Mouse (Mus musculus) large intestine, adult 2 months (tissue): ENCODE results near the gene 4930415O20Rik. TPM values are rescaled to one million over a fixed set of nuclear protein-coding genes. Genes with fewer than 3 reads are reported as not detected.

Experiments
- DNase-seq: peaks from one replicate; pipeline ENCODE4 v3.0.0-alpha.2; 2012; ENCODE audit warnings: low read depth, low spot score
- WGBS: fragments of 180-500 bp; shearing (Covaris S2); methylation state at CpG from one replicate; pipeline ENCODE4 v1.1.7; 2018; 5-methylcytosine and 5-hydroxymethylcytosine counted together
- polyA plus RNA-seq: library from polyadenylated mRNA; depleted of rRNA; stranded (reverse); fragments of >200 nt; gene quantifications from 2 replicates; pipeline ENCODE4 v1.2.3, GENCODE M21; 2012; rRNA removed

4930415O20Rik gene
- polyA plus RNA-seq, 1 experiment, result 4.5 TPM

DNA sequence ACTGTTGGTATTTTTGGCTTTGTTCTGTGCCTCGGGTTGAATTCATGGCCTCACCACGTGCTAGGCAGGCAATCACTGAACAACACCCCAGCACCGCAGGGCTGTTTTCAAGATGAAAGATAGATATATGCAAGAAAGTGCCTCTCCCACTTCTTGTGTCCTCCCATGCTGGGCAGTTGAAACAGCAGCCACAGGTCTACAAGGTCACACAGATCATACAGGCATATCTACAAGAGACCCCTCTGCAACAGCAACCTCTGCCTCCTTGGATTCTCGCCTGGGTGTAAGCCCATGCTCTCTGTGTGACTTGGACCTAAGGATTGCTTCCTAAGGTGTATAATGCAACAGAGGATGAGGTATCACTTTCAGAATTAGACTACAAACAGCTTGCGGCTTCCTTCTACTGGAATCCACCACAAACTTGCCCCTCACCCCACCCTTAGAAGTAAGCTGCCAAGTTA lies 52.6 kb downstream of the 4930415O20Rik start:
- DNase-seq, result no peak

GRCm38 (mm10) chr15:98626078-98626477 lies 55.3 kb downstream of the 4930415O20Rik start:
- 7% methylated on average over 8 of the region's 8 CpGs for WGBS
- DNase-seq, result no peak

More for the DNA sequence above, 52.6 kb downstream of the 4930415O20Rik start:
- WGBS, result 41% methylated on average over 5 of the region's 5 CpGs

GRCm38 (mm10) chr15:98626487-98627212 lies 55.8 kb downstream of the 4930415O20Rik start:
- no peak for DNase-seq
- WGBS, result 66% methylated on average over 7 of the region's 7 CpGs

DNA sequence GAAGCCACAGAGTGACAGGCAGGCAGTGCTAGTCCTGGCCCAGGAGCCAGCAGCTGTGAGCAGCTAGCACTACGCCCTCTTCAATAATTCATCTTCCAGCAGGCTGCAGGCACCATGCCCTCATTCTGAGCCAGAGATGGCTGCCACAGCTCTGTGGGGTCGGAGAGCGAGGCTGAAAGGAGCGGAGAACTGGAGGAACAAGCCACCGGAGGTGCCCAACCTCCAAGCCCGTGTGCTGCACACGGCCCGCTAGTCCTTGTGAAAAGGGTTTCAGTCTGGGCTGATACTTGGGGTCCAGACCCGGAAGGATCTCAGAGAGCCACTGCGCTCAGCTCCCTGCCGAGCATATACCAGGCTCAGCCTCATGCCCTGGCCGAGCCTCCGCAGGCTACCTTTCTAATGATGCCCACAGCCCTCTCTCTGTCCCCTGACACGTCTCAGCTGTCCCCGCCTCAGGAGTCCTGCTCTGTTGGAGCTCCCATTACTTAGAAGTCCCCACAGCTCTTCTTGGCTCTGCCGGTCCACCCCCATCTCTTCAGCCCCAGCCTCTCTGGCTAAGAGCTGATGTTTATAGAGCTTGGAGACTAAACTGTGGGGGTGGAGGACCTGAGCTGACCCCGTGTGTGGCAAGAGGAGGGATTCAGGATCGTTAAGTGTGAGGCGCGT lies 57.9 kb downstream of the 4930415O20Rik start:
- WGBS, result 48% methylated on average over 20 of the region's 20 CpGs
- no peak for DNase-seq

- DNase-seq, result no peak
These were observed 58.7 kb downstream of the 4930415O20Rik start for GRCm38 (mm10) chr15:98629464-98629863.

DNA sequence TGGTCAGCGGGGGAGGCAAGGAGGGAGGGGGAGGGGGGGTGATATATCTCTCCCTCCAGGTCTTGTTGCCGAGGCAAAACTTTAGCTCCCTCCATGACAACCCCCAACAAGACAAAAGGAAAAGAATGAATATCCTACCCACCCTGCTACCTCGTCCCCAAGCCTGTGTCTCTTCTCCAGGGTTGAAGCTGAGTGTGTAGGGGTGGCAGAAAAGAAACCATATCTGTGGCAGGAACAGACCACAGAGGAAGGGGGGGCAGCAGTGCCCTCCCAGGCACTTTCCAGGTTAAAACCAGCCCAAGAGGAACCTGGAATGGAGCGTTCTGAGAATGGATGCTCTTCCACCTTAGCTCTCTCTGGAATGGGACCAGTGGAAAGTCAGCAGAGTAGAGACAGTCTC lies 59.7 kb downstream of the 4930415O20Rik start, which contains the start of gene Cacnb3:
Cacnb3 (plus strand) TSS at position 301 of the 400 bp plus-strand sequence.
- WGBS, result 63% methylated on average over 4 of the region's 4 CpGs
- DNase-seq, result no peak

More at GRCm38 (mm10) chr15:98629464-98629863, 58.7 kb downstream of the 4930415O20Rik start:
- 71% methylated on average over 6 of the region's 6 CpGs for WGBS

GRCm38 (mm10) chr15:98631493-98631892 lies 60.7 kb downstream of the 4930415O20Rik start:
- no peak for DNase-seq

DNA sequence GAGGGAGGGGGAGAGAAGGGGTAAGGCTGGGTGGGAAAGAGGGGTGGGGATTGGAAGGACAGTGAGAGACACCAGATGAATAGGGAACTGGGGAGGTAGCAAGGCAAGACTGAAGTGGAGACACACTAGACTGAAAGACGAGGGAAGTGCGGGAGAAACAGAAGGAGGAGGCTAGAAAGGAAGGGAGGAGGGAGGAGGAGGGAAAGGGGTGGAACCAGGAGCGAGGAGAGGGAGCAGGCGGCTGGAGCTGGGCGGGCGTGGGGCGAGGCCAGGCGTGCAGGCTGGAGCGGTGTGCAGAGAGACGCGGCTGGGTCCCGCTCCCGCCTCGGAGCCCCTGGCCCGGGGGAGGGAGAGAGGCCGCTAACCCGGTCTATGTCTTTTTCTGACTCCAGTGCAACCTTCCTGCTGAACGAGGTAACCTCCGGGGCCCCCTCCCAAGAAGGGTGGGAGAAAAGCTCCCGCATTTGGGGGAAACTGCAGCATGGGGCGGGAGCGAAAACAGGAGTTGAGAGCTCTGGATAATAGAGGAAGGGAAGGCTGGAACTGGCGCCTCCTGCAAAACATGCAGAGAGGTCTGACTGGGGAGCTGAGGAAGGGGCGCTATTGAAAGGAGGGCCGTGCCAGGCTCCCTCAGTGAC lies 61.4 kb downstream of the 4930415O20Rik start:
- DNase-seq, result no peak
- under 1% methylated on average over 25 of the region's 25 CpGs for WGBS

More at GRCm38 (mm10) chr15:98631493-98631892, 60.7 kb downstream of the 4930415O20Rik start:
- under 1% methylated on average over 18 of the region's 18 CpGs for WGBS

DNA sequence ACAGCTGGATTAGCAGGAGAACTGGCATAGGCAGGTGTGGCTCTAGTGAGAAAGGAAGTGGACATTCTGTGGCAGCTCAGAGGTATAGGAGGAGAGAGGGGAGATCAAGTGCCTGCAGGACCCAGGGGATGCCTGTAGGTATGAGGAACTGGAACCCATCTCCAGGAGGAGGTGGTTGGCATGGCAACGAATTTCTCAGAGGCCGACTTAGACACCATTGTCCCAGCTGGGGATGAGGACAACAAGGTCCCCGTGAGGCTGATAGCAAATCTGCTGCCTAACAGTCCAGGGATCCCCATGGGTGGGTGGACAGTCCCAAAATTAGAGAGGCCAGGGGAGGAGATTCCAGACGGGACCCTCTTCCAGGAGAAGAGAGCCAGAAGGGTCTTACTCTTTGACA lies 62.1 kb downstream of the 4930415O20Rik start:
- DNase-seq, result no peak
- 11% methylated on average over 4 of the region's 4 CpGs for WGBS

DNA sequence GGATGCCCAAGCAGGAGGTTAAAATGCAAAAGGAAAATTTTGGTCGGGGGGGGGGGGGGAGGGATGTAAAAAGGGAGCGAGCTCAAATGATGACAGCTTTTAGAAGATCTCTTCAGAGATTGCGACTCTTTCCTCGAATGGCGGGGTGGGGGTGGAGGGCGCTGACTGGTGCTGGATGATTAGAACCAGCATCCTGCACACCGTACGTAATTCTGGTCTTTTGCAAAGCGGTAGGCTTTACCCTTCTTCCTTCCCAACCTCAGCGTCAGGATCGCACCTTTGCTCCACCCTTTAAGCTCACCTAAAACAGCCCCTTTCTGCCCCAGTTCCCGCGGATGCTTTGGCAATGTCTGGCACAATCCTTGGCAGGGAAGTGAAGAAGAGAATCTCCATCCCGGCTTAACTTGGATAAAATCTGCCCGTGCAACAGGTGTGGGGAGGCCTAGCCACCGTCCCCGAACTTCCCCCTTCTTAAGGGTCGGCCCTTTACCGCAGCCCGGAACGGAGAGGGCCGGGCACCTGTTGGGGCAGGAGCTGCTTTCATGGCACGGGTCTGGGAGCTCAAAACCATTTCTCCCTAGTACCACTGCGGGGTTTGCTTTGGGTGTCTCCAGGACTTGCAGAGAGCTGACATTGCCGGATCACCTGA lies 63.1 kb downstream of the 4930415O20Rik start:
- WGBS, result 3% methylated on average over 25 of the region's 25 CpGs
- no peak for DNase-seq

DNA sequence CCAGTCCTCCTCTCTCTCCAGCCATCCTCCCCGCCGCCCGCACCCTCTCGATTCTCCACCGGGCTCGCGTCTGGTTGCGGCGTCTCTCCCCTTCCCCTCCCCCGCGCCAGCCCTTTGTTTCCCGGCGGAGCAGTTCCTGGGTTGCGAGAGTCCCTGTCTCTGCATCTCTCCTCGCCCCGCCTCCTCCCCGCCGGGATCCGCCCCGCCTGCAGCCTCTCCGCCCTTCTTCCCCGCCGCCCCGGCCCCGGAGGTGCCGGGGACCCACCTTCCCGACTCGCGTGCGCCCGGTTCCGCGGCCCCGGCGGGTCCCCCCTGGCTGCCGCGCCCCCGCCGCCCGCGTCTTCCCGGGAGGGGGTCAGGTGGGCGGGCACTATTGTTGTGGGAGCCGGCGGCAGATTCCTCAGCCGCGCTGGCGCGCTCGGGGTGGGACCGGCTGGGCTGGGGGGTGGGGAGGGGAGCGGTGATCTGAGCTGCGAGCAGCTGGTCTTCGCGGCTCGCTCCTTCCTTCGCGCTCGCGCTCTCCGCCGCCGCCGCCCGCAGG lies 63.8 kb downstream of the 4930415O20Rik start:
- under 1% methylated on average over 65 of the region's 65 CpGs for WGBS
- DNase-seq, result no peak

GRCm38 (mm10) chr15:98635291-98635841 lies 64.6 kb downstream of the 4930415O20Rik start:
- 30% methylated on average over 21 of the region's 21 CpGs for WGBS
- DNase-seq, result no peak

DNA sequence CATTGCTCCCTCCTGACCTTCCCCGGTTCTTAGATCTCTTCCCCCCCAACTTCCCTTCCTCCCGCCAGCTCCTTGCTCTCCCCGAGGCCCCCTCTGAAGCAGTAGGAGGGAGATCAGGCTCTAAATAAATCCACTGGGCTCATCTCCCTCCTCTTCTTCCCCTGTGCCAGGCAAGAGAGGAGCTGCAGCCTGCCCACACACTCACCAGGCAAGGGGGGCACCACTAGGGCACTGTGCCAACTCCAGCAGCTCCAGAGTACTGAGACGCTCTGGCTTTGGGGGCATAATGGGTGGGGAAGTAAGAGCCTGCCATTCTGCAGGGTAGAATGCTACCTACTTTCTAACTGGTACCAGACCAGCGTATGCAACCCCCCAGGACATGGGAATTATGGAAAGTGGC lies 65.7 kb downstream of the 4930415O20Rik start:
- DNase-seq, result no peak
- 84% methylated on average over 5 of the region's 5 CpGs for WGBS

DNA sequence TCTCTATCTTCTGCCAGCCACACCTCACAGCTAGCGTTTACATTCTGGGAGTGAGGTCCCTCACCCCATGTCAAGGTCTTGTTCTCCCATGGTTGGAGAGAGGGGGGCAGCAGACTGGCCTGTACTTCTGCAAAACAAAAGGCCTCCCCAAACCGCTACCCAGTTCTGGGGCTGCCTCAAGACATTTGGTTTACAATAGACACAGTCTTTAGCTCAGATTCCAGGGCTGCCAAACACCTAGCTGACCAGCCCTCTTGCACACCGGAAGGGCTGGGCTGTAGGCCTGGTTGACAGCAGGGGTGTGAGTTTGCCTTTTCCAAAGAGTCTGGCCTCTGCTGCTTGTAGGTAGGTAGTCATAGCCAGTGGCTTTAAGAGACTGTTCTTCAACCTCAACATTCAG lies 66.4 kb downstream of the 4930415O20Rik start:
- no peak for DNase-seq
- whole genome bisulfite sequencing, result 75% methylated on average over 3 of the region's 3 CpGs

Other genes starting within 250 kb of the 4930415O20Rik start
- not detected in 2 replicates for gene Olfr284, start 230.0 kb upstream of the 4930415O20Rik start, polyA plus RNA-seq
- not detected in 2 replicates for gene Olfr283, start 190.1 kb upstream of the 4930415O20Rik start, polyA plus RNA-seq
- not detected in 2 replicates for gene Olfr282, start 139.8 kb upstream of the 4930415O20Rik start, polyA plus RNA-seq
- gene Olfr281, start 118.4 kb upstream of the 4930415O20Rik start, polyA plus RNA-seq, result not detected in 2 replicates
- gene OR5BS1P, start 101.1 kb upstream of the 4930415O20Rik start, polyA plus RNA-seq, result not detected in 2 replicates
- gene Lalba, start 88.3 kb upstream of the 4930415O20Rik start, polyA plus RNA-seq, result not detected in 2 replicates
- not detected in 2 replicates for gene Olfr279, start 78.6 kb upstream of the 4930415O20Rik start, polyA plus RNA-seq
- gene Kansl2, start 36.7 kb upstream of the 4930415O20Rik start, polyA plus RNA-seq, result 30.1 and 33.2 TPM in 2 replicates
- 6.7 and 11.6 TPM in 2 replicates for gene Ccnt1, start 81 bp upstream of the 4930415O20Rik start, polyA plus RNA-seq
- 64.9 and 89.8 TPM in 2 replicates for gene Adcy6, start 39.1 kb downstream of the 4930415O20Rik start, polyA plus RNA-seq
- 42.6 and 44.5 TPM in 2 replicates for gene Cacnb3, start 59.8 kb downstream of the 4930415O20Rik start, polyA plus RNA-seq
- 25.0 and 30.3 TPM in 2 replicates for gene Ddx23, start 91.9 kb downstream of the 4930415O20Rik start, polyA plus RNA-seq
- 1.4 and 1.9 TPM in 2 replicates for gene Rnd1, start 106.5 kb downstream of the 4930415O20Rik start, polyA plus RNA-seq
- 0.27 and 0.32 TPM in 2 replicates for gene Ccdc65, start 137.2 kb downstream of the 4930415O20Rik start, polyA plus RNA-seq
- gene Fkbp11, start 157.2 kb downstream of the 4930415O20Rik start, polyA plus RNA-seq, result 20.4 and 28.9 TPM in 2 replicates
- gene Arf3, start 192.2 kb downstream of the 4930415O20Rik start, polyA plus RNA-seq, result 99.2 and 104 TPM in 2 replicates
- 0.10 and 0.14 TPM in 2 replicates for gene Wnt10b, start 207.1 kb downstream of the 4930415O20Rik start, polyA plus RNA-seq
- not detected in 2 replicates for gene Wnt1, start 218.9 kb downstream of the 4930415O20Rik start, polyA plus RNA-seq
- 0.03 and 0.12 TPM in 2 replicates for gene Ddn, start 238.5 kb downstream of the 4930415O20Rik start, polyA plus RNA-seq